Mouse (Mus musculus) kidney, embryonic 14.5 days (tissue): ENCODE data around the gene Arid4a. TPM values are rescaled to one million over a fixed set of nuclear protein-coding genes. Genes with fewer than 3 reads are reported as not detected.

Experiments used
- ATAC-seq: fragments of 200-750 bp; cut with Nextera tagmentation; 2 replicates; pipeline ENCODE4 v1.8.0; 2017; ENCODE audit warnings: moderate number of reproducible peaks, mild to moderate bottlenecking, moderate TSS enrichment, moderate library complexity; ENCODE audit not compliant: low FRiP score, low TSS enrichment
- H3K27ac ChIP-seq: fragments of 300-500 bp; sonication (generic); 2 replicates; pipeline ENCODE4 v1.5.1; 2014; ENCODE audit warnings: low read depth, mild to moderate bottlenecking, low read length, moderate library complexity, mixed read lengths
- H3K27me3 ChIP-seq: fragments of 300-500 bp; sonication (generic); 2 replicates; pipeline ENCODE4 v1.6.1; 2014; ENCODE audit warnings: mild to moderate bottlenecking, low read length; ENCODE audit not compliant: control insufficient read depth, insufficient read depth
- H3K36me3 ChIP-seq: fragments of 300-500 bp; sonication (generic); 2 replicates; pipeline ENCODE4 v1.6.1; 2014; ENCODE audit warnings: low read length, mixed read lengths; ENCODE audit not compliant: control insufficient read depth, insufficient read depth
- H3K4me1 ChIP-seq: fragments of 300-500 bp; sonication (generic); 2 replicates; pipeline ENCODE4 v1.6.1; 2014; ENCODE audit warnings: low read length, mixed read lengths; ENCODE audit not compliant: control insufficient read depth, insufficient read depth
- H3K4me2 ChIP-seq: fragments of 300-500 bp; sonication (generic); replicated peaks from 2 replicates; pipeline ENCODE4 v1.6.1; 2014; ENCODE audit warnings: low read depth, mild to moderate bottlenecking, low read length
- H3K4me3 ChIP-seq: fragments of 300-500 bp; sonication (generic); 2 replicates; pipeline ENCODE4 v1.5.1; 2014; ENCODE audit warnings: mild to moderate bottlenecking, low read length
- H3K9ac ChIP-seq: fragments of 300-500 bp; sonication (generic); 2 replicates; pipeline ENCODE4 v1.6.1; 2014; ENCODE audit warnings: low read depth, mild to moderate bottlenecking, low read length, moderate library complexity
- H3K9me3 ChIP-seq: fragments of 300-500 bp; sonication (generic); 2 replicates; pipeline ENCODE4 v1.6.1; 2016; ENCODE audit warnings: low read length; ENCODE audit not compliant: control insufficient read depth
- WGBS: fragments of 180-500 bp; shearing (Covaris S2); extraction: QIAGEN DNeasy Blood & Tissue Kit; methylation state at CpG from one replicate; pipeline ENCODE4 v1.1.7; 2014; 5-methylcytosine and 5-hydroxymethylcytosine counted together
- polyA plus RNA-seq: library from polyadenylated mRNA; unstranded; fragments of >200 nt; fragmentation: Nextera tagmentation; extraction: Ambion mirVana; gene quantifications from 2 replicates; pipeline ENCODE4 v1.2.1, GENCODE M21; 2014

Arid4a gene
- polyA plus RNA-seq, 1 experiment from 2014 or later, result 37.7 TPM

GRCm38 (mm10) chr12:71111331-71111730, 95.5 kb downstream of the Arid4a start, which contains the start of gene Tomm20l:
TSS of gene Tomm20l (plus strand) at chr12:71111428.
- peak; percentile 55; the same call in 1 of the 2 replicates for ATAC-seq
- Histone ChIP-seq H3K27ac (no peak within 1 kb of the TSS), H3K9ac (peak within 1 kb of the TSS; percentile 18; the same call in 1 of the 2 replicates), H3K4me3 (peak within 1 kb of the TSS; percentile 25), H3K4me1 (no peaks in the 10 kb centered on the region), H3K27me3 (no peaks in the 10 kb centered on the region), H3K4me2 (peak within 1 kb of the TSS; percentile 42), H3K36me3 (no peaks in the 10 kb centered on the region), H3K9me3 (no peaks in the 10 kb centered on the region)
- WGBS, result 7% methylated on average over 33 of the region's 33 CpGs

GRCm38 (mm10) chr12:71113074-71113473, 97.3 kb downstream of the Arid4a start:
- Histone ChIP-seq H3K9me3 (no peaks in the 10 kb centered on the region), H3K4me2 (no peak overlapping the region), H3K27ac (no peak overlapping the region), H3K36me3 (no peaks in the 10 kb centered on the region), H3K9ac (no peak overlapping the region), H3K27me3 (no peaks in the 10 kb centered on the region), H3K4me3 (no peak overlapping the region), H3K4me1 (no peaks in the 10 kb centered on the region)
- 89% methylated on average over 10 of the region's 10 CpGs for WGBS
- no peak for ATAC-seq

GRCm38 (mm10) chr12:71113675-71114288, 98.0 kb downstream of the Arid4a start:
- no peaks in the 10 kb centered on the region for H3K36me3 ChIP-seq
- H3K4me3 ChIP-seq, result no peak overlapping the region
- no peaks in the 10 kb centered on the region for H3K27me3 ChIP-seq
- H3K27ac ChIP-seq, result no peak overlapping the region
- H3K9me3 ChIP-seq, result no peaks in the 10 kb centered on the region
- H3K9ac ChIP-seq, result no peak overlapping the region
- ATAC-seq, result peak; percentile 69; the same call in 1 of the 2 replicates
- WGBS, result 35% methylated on average over 12 of the region's 12 CpGs
- H3K4me2 ChIP-seq, result peak overlapping the region; percentile 17; the same call in 1 of the 2 replicates
- no peaks in the 10 kb centered on the region for H3K4me1 ChIP-seq

- no peak for ATAC-seq
- 84% methylated on average over 5 of the region's 5 CpGs for WGBS
- H3K27me3 ChIP-seq, result no peaks in the 10 kb centered on the region
These were observed 100.6 kb downstream of the Arid4a start for GRCm38 (mm10) chr12:71116411-71116810.

GRCm38 (mm10) chr12:71122731-71123130, 106.9 kb downstream of the Arid4a start:
- H3K4me3 ChIP-seq, result no peak overlapping the region
- ATAC-seq, result no peak
- H3K27ac ChIP-seq, result no peak overlapping the region
- no peaks in the 10 kb centered on the region for H3K27me3 ChIP-seq
- peaks cover 32% of the 10 kb centered on the region for H3K36me3 ChIP-seq
- no peak overlapping the region for H3K9ac ChIP-seq
- WGBS, result 92% methylated on average over 10 of the region's 10 CpGs
- no peaks in the 10 kb centered on the region for H3K4me1 ChIP-seq
- no peaks in the 10 kb centered on the region for H3K9me3 ChIP-seq
- no peak overlapping the region for H3K4me2 ChIP-seq

More at GRCm38 (mm10) chr12:71116411-71116810, 100.6 kb downstream of the Arid4a start:
- Histone ChIP-seq H3K4me3 (no peak overlapping the region), H3K36me3 (0 out of 2 replicates have a peak, but pooled peaks cover 3% of the 10 kb centered on the region), H3K4me2 (no peak overlapping the region), H3K27ac (no peak overlapping the region), H3K9ac (no peak overlapping the region), H3K9me3 (no peaks in the 10 kb centered on the region), H3K4me1 (no peaks in the 10 kb centered on the region)

- Histone ChIP-seq H3K27ac (no peak overlapping the region), H3K4me3 (no peak overlapping the region), H3K4me2 (no peak overlapping the region), H3K4me1 (no peaks in the 10 kb centered on the region), H3K9ac (no peak overlapping the region), H3K36me3 (peaks cover 32% of the 10 kb centered on the region), H3K9me3 (no peaks in the 10 kb centered on the region), H3K27me3 (no peaks in the 10 kb centered on the region)
- no peak for ATAC-seq
- 93% methylated on average over 9 of the region's 9 CpGs for WGBS
These were observed 107.5 kb downstream of the Arid4a start for GRCm38 (mm10) chr12:71123286-71123685.

- H3K4me2 ChIP-seq, result peak overlapping the region; percentile 70
- H3K36me3 ChIP-seq, result peaks cover 33% of the 10 kb centered on the region
- ATAC-seq, result no peak
- peak overlapping the region; percentile 71 for H3K4me3 ChIP-seq
- H3K27ac ChIP-seq, result no peak overlapping the region
- WGBS, result 41% methylated on average over 5 of the region's 5 CpGs
- H3K9me3 ChIP-seq, result no peaks in the 10 kb centered on the region
- H3K27me3 ChIP-seq, result no peaks in the 10 kb centered on the region
- peaks cover 12% of the 10 kb centered on the region for H3K4me1 ChIP-seq
- peak overlapping the region; percentile 87; the same call in 1 of the 2 replicates for H3K9ac ChIP-seq
These were observed 119.8 kb downstream of the Arid4a start for GRCm38 (mm10) chr12:71135581-71135980.

GRCm38 (mm10) chr12:71136130-71136973, 120.6 kb downstream of the Arid4a start, which contains the start of the genes Timm9 and 2700049A03Rik:
TSS of gene Timm9 (minus strand) at chr12:71136684.
TSS of gene 2700049A03Rik (plus strand) at chr12:71136848.
- WGBS, result under 1% methylated on average over 52 of the region's 52 CpGs
- Histone ChIP-seq H3K9me3 (no peaks in the 10 kb centered on the region), H3K4me1 (peaks cover 12% of the 10 kb centered on the region)

More at GRCm38 (mm10) chr12:71136130-71136973, 120.6 kb downstream of the Arid4a start, which contains the start of the genes Timm9 and 2700049A03Rik:
- ATAC-seq, result peak; percentile 91
- peaks cover 35% of the 10 kb centered on the region for H3K36me3 ChIP-seq
- peak within 1 kb of the TSS; percentile 87 for H3K9ac ChIP-seq
- H3K27ac ChIP-seq, result peak within 1 kb of the TSS; percentile 65; the same call in 1 of the 2 replicates
- peak within 1 kb of the TSS; percentile 82 for H3K4me2 ChIP-seq
- H3K27me3 ChIP-seq, result no peaks in the 10 kb centered on the region
- peak within 1 kb of the TSS; percentile 71 for H3K4me3 ChIP-seq
